Mouse (Mus musculus) lung, postnatal 4 days (tissue): ENCODE results near the gene Kcnmb1.
A peak's percentile ranks its signal among the peaks of the same experiment; 100 is the strongest.

ENCODE experiments used
- DNase-seq, 2 experiments: peaks; one replicate each; pipeline ENCODE4 v3.0.0; 2021

Kcnmb1 gene

DNA sequence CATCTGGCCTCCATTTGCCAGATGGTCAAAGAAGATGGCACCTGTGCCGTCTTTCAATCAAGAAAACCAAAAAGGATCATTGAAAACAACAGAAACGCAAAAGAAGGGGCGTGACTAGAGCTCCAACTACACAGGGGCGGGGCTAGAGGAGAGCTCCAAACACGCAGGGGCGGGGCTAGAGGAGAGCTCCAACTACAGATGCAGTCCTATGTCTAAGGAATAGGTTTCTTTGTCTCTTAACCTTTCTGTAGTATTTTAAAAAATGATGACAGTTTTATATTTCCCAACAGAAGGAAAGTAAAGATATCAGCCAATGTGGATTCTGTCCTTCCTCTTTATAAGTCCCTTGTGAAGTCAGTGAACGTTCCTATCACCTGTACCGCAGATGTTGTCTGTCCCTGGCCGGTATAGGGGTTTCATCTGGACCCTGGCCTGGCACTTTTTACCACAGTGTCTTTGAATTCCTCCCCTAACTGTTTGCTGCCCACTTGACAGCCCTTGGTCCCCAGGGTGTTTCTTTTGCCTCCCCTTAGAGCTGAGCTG is 18.0 kb upstream of the Kcnmb1 start:
- DNase-seq, result no peak

DNA sequence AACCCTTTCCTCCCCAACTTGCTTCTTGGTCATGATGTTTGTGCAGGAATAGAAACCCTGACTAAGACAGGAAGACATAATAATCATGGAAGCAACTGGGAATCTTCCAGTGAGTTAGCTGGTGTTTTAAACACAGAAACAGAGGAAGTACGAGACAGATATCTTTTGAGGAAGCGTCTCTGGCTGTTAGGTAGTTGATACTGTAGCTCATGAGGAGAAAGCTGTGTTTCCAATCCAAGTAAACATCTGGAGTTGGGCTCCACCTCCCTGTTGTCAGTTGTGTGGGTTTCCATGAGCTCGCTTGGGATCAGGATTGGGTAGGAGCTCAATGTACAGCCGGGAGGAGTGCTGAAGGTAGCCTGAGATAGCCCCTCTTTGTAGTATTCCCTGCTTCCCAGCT is 16.3 kb upstream of the Kcnmb1 start:
- DNase-seq, result no peak

DNA sequence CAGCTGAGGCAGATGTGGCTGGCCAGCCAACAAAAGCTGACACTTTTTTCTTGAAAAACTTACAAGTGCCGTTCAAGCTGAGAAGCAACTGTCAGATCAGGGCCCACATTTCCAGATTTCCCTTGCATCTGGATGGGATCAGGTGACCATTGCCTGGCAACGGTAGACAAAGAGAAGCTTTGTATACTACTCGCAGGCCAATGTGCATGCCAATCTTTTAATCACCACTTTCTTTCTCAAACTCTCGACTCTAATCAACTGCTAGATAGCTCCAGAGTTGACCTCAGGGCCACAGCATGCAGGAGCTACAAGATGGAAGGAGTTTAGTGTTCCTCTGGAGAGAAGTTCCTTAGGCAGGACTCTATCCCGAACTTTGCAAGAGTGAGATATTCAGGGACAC is 11.7 kb upstream of the Kcnmb1 start:
- no peak for DNase-seq

DNA sequence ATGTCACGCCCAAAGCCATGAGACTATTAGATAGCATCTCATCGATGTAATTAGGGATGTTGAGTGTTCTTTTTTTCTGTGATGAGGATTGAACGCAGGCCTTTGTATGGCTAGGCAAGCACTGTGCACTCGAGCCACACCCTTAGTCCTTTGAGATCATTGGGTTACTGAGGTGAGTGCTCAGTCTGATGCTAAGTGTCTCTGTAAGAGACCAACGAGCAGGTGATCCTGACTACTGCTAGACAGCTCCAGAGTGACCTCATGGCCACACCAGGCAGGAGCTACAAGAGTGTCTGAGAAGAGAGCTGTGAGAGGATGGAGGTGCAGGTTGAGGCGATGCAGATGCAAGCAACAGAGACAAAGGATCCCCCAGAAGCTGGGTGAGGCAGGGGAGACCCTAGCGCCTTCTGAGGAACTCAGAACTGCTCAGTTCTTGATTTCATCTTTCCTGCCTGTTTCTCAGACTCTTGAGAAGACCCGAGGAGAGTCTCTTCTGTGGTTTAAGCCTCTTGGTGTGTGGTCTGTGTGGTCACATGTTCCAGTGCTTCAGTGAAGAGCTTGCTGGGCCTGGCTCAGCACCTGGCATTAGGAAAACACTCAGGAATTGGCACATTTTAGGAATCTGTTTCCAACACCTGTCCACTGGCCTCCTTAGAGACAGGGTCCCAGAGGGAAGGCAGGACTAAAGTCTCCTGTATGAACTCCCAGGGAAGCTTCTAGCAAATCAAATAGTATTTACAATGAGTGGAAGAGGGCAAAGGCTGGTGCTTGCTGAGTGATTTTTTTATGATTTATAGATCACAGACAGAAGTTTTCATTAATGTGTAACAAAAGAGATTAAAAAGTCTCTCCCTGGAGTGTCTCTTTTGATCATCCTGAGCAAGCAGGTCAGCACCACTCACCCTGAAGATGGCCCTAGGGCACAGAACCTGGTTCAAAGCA is 10.9 kb upstream of the Kcnmb1 start:
- DNase-seq, result no peak

DNA sequence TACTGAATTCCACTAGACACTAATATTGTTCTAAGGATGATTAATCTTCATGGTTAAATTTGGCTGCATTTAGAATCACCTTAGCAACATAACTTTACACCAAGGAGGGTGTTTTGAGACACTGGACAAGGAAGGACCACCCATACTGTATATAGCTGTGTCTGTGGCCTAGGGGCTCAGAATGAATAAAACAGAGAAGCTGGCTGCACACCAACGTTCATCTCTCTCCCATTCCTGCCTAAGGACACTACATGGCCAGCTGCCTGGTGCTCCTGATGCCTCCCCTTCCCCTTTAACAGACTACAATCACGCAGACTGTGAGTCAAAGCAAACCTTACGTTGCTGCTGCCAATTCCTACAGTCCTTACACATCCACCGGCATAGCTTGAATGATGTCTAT is 6.8 kb upstream of the Kcnmb1 start:
- no peak for DNase-seq

DNA sequence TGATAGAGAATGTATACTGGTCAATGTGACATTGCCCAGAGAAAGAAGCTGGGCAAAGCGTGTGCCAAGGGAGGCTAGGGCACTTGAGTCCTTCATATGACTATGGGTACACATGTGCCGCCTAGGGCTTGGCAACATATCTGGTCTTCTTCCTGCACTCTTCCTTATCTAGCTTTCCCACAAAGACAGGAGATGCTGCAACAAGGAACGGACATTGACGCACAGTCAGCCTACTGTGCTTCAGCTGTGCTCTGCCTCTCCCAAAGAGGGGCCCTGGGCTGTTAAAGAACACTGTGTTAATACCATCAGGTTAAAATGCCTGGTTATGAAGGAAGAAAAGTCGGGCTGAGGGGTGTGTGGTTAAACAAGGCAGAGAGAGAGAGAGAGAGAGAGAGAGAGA is 6.2 kb upstream of the Kcnmb1 start:
- no peak for DNase-seq

DNA sequence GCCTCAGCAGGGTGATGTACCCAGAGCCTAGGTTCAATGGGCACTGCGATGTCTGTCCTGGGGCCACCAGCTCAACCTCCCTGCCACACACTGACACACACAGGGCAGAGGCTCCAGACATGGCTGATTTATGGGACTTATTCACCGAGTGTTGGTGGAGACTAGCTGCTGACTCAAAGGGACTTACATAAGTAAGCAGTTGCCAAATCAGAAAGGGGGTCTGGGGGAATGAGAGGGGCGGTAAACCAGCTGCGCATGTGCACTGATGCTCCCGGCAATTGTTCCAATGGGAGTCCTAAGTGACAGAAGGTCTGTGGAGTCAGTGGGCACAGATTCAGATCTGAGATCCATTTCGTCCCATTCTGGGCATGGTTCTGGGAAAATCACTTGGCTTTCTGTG is 5.2 kb upstream of the Kcnmb1 start:
- no peak for DNase-seq

DNA sequence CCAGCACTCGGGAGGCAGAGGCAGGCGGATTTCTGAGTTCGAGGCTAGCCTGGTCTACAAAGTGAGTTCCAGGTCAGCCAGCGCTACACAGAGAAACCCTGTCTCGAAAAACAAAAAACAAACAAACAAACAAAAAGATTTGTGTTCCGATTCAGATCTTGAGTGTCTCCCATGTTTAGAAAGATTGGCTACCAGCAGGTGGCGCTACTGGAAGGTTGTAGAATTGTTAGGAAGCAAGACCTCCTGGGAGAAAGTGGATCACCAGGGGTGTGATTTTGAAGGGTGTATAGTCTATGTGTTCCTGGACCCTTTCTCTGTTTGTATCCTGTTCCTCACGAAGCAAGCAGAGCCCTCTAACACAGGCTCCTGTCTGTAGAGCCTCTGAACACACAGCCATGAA is 4.1 kb upstream of the Kcnmb1 start:
- peak in 1 of 2 experiments; percentile 41 for DNase-seq

DNA sequence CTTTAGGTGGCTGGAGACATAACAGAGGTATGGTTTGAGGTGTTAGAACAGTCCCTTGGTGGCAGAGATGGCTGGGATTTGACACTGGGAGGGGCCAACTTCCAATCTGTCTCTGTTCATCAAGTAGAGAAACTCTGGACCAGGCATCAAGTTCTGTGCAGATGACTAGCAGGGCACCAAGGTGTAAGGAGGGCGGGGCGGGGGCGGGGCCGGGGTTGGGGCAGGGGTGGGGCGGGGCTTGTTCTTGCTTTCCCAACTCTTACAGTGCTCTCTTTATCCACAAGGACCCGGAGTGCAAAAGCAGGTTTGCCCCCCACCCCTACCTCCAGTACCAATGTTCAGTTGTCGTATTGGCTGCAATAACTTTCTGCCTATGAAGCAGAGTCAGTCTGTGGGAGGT is 635 bp upstream of the Kcnmb1 start:
- no peak for DNase-seq

DNA sequence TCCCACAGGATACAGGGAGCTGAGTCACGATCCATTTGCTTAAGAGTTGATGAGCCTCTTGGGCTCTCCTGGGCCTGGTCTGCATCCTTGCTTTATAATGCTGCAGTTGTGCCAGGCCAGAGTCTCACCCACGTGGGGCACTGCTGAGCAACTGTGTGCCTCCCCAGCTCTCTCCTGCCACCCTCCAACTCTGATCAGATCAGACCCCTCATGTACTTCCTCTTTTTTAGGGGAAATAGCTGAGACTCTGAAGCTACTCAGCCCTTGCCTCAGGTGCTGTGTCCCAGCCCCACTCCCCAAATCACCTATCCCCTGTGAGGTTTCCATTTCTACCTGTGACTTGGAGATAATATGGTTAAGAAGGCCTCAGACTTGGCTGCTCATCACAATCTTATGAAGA is 2.6 kb downstream of the Kcnmb1 start:
- DNase-seq, result no peak

DNA sequence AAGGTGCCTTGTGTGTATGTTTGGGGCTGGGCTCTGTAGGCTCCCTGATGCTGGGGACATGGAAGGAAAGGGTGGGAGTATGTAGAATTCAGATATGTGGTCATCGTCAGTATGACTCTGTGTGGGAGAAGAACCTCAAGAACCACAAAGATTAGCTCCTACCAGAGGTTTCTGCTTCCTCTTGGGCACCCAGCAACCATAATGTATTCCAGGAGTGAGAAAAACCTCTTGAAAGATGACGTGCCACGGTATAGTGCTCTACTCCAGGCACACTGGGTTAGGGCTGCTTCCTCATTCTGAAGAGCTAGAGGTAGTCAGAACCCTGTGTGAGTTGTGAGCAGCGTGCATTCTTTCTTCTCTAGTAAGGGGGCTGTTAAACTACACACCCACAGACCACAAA is 4.9 kb downstream of the Kcnmb1 start:
- no peak for DNase-seq

DNA sequence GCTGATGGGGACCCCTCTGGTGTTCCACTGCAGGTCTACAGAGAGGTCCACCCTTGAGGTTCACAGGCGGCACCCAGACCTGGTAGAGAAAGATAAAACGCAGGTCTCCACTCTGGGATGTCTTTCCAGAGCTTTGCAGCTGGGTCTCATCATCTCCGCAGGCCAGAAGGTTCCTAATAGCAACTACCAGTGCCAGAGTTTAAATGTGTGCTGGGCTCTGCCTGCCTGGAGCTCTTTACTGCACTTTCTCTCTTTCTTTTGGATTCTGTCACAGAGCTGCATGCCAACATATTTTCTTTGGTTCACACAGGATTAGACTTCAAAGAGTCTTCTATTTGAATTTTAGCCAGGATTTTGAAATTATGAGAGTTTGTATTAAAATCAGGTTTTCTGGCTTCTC is 6.4 kb downstream of the Kcnmb1 start:
- peak in 1 of 2 experiments; percentile 31 for DNase-seq

DNA sequence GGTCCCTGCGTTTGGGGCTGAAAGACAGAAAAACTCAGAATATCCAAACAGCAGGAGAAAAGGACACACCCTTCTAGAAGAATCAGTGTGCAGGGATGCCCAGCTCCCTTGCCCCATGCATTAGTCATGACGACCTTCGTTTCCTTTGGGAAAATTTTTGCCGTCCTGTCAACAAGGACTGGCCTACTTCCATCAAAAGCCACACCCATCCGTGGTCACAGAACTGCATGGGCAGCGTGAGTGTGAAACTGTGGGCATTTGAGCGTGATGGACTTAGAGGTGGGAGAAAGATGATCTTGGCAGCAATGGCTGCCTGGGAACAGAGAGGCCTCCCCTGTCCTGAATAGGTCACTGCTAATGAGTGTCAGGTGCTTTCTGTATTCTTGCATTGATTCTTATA is 9.3 kb downstream of the Kcnmb1 start:
- DNase-seq, result peak in 1 of 2 experiments; percentile 12

DNA sequence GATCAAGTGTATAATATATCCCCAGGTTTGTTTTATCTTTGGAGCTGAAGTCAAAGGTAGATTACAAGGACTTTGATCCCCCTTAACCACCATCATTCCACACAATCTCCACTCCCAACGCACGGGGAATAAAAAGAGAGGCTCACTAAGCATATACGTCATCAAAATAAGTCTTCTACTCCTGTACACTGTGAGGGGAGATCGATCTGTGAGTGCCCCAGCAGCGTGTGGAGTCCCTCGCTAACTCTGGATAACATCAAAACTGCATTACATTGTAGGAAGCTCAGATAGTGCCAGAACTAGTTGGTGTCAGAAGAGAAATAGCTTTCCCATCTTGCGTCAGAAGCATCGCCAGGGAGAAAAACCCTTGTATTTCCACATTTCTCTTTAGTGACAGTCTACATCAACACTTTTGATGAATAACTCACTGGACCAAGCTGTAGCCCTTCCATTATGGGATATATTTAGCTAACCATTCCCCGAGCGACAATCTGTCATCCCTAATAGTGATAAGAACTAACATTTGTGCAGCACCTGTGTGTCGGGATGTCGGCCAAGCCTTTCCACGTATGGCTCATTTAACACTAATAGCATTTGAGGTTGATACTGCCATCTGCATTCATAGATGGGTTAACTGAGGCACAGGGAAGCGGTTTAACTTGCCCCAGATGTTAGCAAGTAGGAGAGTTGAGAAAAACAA is 11.7 kb downstream of the Kcnmb1 start:
- DNase-seq, result no peak

DNA sequence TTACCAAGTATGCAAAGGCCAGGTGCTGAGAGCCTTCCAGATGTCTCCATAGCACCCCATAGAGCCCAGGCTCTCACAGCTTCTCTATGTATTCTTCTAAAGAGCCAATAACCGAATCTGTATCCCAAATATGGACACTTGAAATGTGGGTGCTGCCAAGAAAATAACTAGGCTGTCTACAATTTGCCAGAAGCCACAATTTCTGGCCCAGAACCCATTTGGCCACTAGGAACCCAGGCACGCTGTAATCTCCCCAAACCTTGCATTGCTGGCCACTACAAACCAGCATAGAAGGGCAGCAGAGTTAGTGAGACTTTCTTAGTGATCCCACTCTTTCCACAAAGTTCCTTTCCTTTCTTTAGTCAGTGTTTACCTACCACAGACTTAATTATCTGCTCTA is 12.3 kb downstream of the Kcnmb1 start:
- no peak for DNase-seq

DNA sequence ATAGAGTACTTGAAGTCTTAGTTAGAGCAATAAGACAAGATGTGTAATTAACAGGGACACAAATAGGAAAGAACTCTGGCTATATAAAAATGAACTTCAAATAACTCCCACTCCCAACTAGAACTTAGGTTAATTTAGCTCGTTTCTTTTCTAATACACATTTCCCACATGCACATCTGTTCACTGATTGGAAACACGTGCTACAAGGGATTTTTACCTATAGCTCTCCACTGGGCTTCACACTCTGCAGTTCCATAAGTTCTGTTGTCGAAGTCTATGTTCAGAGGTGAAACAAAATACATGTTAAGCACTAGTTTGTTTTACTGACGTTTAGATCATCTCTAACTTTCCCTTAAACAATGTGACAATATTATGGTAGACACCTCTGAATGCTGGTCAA is 17.3 kb downstream of the Kcnmb1 start:
- no peak for DNase-seq

DNA sequence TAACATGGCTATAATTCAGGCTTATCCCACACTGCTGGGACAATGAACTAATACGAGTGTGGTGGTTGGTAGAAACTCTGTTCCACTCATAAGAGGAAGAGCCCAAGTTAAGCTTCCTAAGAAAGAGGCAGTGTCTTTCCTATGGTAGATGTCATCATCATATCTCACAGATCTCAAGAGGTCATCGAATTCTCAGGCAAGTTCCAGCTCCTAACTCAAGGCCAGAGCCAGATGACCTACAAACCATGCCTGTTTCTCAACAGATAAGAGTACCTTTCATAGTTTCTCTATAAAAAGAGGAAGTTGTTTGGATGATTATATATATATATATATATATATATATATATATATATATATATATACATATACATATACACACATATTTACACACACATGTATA is 23.7 kb downstream of the Kcnmb1 start:
- DNase-seq, result no peak

DNA sequence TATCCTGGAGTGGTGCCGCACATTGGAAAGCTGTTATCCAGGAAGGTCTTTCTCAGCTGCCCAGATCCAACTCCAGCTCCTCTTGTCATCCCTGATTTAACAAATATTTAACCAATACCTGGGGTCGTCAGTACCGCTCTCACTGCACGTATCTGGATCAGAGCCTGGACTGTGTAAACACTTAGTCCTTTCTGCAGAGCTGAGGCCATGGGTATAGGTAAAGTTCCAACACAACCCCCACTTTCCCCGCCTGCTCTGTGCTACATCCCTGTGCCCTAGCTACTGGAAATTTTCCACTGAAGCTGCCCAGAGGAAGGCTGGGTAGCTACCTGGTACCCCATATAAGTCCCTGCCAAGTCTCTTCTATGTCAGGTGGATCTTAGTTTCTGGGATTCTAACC is 27.2 kb downstream of the Kcnmb1 start:
- no peak for DNase-seq

DNA sequence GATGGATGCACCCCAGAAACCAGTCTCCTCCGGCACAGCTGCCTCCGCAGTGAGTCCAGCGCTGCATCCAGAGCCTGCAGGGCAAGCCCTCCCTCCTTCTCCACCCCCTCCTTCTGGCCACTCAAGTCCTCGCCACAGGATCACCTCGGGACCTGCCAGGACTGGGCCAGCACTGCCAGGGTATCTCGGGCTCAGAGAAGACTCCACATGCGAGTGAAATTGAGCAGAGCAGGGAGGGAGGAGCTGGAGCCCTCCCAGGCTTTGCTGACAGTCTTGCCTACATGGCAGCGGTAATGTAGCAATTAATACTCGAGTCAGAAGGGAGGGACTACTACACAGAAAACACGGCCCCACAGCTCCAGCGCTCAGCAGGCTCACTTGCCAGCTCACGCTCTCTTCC is 30.1 kb downstream of the Kcnmb1 start, which contains the start of gene Kcnip1:
Gene Kcnip1, minus strand, starts transcription at position 215 of the 400 bp plus-strand sequence.
- peak in 1 of 2 experiments; percentile 21 for DNase-seq

DNA sequence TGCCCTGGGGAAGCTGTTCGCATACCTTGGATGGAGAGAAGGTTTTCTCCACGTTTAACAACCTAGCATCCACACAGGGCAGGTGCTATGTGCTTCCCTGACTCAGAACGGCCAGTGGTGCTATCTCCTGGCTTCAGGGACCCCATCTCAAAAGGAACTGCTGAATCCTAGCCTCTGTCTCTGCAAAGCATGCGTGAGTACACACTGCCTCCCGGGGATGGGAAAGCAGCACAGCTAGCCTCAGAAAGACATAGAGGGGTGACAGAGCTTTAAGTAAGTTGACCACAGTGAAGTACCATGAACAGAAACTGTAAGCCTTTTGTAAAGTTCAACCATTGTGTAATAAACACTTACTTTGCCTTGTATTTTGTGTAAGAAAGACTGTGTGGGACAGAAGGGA is 30.7 kb downstream of the Kcnmb1 start:
- DNase-seq, result no peak

DNA sequence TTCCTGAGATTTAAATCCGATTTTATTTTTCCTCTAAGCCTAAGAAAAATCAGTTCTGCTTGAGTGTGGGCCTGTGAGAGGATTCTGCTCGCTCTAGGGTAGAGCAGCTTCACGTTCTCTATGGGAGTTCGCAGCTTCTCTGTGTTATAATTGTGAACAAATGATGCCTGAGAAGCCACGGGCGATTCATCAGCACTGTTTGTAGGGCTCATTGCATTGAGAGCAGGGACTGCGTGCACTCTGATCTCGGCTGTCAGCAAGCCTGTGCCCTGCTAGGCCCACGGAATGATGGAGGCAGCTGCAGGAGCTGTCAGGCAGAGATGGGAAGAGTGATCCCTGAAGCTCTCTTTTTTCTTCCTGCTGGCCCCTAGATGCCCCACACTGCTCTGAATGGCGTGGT is 35.4 kb downstream of the Kcnmb1 start:
- DNase-seq, result no peak

DNA sequence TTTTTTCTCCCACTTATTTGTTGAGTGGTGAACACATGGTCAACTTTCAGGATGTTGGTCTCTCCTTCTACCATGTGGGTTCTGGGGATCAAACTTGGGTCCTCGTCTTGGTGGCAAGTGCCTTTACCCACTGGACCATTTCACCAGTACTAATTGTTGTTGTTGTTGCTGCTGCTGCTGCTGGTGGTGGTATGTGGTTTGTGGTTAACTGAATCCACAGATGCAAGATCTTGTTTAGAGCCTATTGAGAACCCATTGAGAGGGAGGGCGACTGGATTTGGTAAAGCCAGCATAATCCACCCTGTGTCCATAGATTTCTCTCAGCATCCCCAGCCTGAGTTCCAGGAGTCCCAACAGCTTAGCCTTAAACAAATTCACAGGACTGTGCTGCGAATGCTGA is 37.6 kb downstream of the Kcnmb1 start:
- DNase-seq, result no peak

DNA sequence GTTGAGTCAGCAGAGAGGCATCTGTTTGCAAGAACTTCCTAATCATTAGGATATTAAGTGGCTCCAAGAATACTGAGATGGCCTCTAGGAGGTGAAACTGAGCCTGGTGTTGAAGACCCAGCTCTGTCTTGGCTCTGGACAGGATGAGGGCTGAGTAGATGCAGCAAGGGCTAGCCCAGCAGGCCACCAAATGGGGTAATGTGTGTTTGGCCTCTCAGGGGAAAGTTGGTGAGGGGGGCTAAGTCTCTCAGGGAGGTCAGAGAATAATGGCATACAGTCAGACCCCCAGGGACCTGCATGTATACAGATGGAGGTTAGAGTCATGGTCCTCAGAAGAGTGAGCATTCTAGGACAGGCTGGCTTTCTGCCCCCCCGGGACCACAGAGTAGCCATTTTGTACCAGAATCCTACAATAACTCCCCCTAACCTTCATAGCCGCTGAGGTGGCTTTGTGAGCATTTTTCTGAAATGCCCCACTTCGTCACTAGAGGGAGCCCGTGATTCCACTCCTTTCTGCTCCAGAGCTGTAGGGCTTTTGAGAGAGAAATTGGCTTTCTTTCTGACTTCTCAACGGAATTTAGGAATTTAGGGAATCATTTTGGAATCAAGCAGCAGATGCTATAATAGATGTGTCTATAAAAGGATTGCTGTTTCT is 39.3 kb downstream of the Kcnmb1 start:
- peak; percentile 34 to 67 for DNase-seq

DNA sequence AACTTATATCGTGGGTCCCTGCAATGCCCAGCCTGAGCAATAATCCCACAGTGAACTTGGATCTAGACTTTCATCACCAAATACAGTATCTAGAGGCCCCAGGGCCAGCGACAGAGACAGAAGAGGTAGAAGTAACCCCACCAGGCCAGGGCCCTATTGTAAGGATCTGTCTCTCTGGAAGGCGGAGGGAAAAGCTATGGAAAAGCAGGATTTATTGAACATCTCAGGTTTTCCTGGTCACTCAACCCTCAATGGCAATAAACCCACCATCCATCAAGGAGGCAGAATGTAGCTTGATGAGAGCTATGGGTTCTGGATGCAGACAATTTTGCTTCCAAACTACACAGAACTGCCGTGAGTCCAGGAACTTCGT is 39.8 kb downstream of the Kcnmb1 start:
- no peak for DNase-seq
